Mouse (Mus musculus) lung, embryonic 16.5 days (tissue): Measurements from ENCODE around the gene Drc7. TPM values are rescaled to one million over a fixed set of nuclear protein-coding genes. Genes with fewer than 3 reads are reported as not detected.

Experiments used
- ATAC-seq: fragments of 200-750 bp; cut with Nextera tagmentation; 2 replicates; pipeline ENCODE4 v1.8.0; 2017; ENCODE audit warnings: low read depth, mild to moderate bottlenecking, moderate library complexity
- H3K27ac ChIP-seq: fragments of 300-500 bp; sonication (generic); 2 replicates; pipeline ENCODE4 v1.5.1; 2014; ENCODE audit warnings: mild to moderate bottlenecking, control low read depth, low read length
- H3K27me3 ChIP-seq: fragments of 300-500 bp; sonication (generic); 2 replicates; pipeline ENCODE4 v1.6.1; 2014; ENCODE audit warnings: low read depth, low read length, mixed read lengths; ENCODE audit not compliant: control insufficient read depth, insufficient read depth
- H3K36me3 ChIP-seq: fragments of 300-500 bp; sonication (generic); 2 replicates; pipeline ENCODE4 v1.6.1; 2014; ENCODE audit warnings: low read length; ENCODE audit not compliant: control insufficient read depth, insufficient read depth
- H3K4me1 ChIP-seq: fragments of 300-500 bp; sonication (generic); replicated peaks from 2 replicates; pipeline ENCODE4 v1.6.1; 2014; ENCODE audit warnings: low read length, mixed read lengths; ENCODE audit not compliant: control insufficient read depth, insufficient read depth
- H3K4me2 ChIP-seq: fragments of 300-500 bp; sonication (generic); 2 replicates; pipeline ENCODE4 v1.6.1; 2014; ENCODE audit warnings: low read depth, low read length, control low read depth
- H3K4me3 ChIP-seq: fragments of 300-500 bp; sonication (generic); 2 replicates; pipeline ENCODE4 v1.5.1; 2014; ENCODE audit warnings: mild to moderate bottlenecking, low read length, control low read depth
- H3K9ac ChIP-seq: fragments of 300-500 bp; sonication (generic); 2 replicates; pipeline ENCODE4 v1.6.1; 2014; ENCODE audit warnings: low read length, control low read depth
- H3K9me3 ChIP-seq: fragments of 300-500 bp; sonication (generic); 2 replicates; pipeline ENCODE4 v1.6.1; 2016; ENCODE audit warnings: low read length; ENCODE audit not compliant: control insufficient read depth
- WGBS: fragments of 180-500 bp; shearing (Covaris S2); extraction: QIAGEN DNeasy Blood & Tissue Kit; methylation state at CpG from one replicate; pipeline ENCODE4 v1.1.7; 2014; 5-methylcytosine and 5-hydroxymethylcytosine counted together
- polyA plus RNA-seq: library from polyadenylated mRNA; unstranded; fragments of >200 nt; fragmentation: Nextera tagmentation; extraction: Ambion mirVana; gene quantifications from 2 replicates; pipeline ENCODE4 v1.2.1, GENCODE M21; 2015

The Drc7 gene
- polyA plus RNA-seq, 1 experiment from 2014 or later: 1.5 TPM

DNA sequence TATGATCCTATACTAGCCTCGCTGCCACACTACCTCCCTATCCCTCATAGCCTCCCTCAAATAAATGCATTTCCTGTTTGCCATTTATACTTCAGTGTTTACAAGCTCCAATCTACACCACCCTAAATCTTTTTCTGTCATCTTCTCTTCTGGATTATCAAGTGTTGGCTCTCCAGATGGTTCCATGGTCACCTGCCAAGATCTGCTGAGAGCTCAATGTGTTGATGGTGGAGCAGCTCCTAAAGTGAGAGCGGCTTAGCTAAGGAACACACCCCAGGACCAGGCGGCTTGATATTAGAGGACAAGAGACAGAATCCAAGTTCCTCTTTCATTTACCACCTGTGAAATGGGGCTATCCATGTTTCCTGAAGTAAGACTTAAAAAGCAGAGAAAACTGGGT, 23.2 kb downstream of the Drc7 start:
- Histone ChIP-seq H3K4me1 (peaks cover 10% of the 10 kb centered on the region), H3K36me3 (no peaks in the 10 kb centered on the region), H3K4me2 (no peak overlapping the region), H3K27ac (no peak overlapping the region), H3K9me3 (no peaks in the 10 kb centered on the region), H3K9ac (no peak overlapping the region), H3K4me3 (no peak overlapping the region), H3K27me3 (no peaks in the 10 kb centered on the region)
- 75% methylated on average over 3 of the region's 3 CpGs for WGBS
- ATAC-seq: no peak

GRCm38 (mm10) chr8:95079305-95079704, 24.4 kb downstream of the Drc7 start:
- no peak overlapping the region for H3K4me2 ChIP-seq
- H3K27me3 ChIP-seq: no peaks in the 10 kb centered on the region
- H3K27ac ChIP-seq: no peak overlapping the region
- H3K4me3 ChIP-seq: no peak overlapping the region
- H3K36me3 ChIP-seq: no peaks in the 10 kb centered on the region
- no peak for ATAC-seq
- no peaks in the 10 kb centered on the region for H3K9me3 ChIP-seq
- H3K9ac ChIP-seq: no peak overlapping the region
- H3K4me1 ChIP-seq: peaks cover 10% of the 10 kb centered on the region
- WGBS: 76% methylated on average over 4 of the region's 4 CpGs

DNA sequence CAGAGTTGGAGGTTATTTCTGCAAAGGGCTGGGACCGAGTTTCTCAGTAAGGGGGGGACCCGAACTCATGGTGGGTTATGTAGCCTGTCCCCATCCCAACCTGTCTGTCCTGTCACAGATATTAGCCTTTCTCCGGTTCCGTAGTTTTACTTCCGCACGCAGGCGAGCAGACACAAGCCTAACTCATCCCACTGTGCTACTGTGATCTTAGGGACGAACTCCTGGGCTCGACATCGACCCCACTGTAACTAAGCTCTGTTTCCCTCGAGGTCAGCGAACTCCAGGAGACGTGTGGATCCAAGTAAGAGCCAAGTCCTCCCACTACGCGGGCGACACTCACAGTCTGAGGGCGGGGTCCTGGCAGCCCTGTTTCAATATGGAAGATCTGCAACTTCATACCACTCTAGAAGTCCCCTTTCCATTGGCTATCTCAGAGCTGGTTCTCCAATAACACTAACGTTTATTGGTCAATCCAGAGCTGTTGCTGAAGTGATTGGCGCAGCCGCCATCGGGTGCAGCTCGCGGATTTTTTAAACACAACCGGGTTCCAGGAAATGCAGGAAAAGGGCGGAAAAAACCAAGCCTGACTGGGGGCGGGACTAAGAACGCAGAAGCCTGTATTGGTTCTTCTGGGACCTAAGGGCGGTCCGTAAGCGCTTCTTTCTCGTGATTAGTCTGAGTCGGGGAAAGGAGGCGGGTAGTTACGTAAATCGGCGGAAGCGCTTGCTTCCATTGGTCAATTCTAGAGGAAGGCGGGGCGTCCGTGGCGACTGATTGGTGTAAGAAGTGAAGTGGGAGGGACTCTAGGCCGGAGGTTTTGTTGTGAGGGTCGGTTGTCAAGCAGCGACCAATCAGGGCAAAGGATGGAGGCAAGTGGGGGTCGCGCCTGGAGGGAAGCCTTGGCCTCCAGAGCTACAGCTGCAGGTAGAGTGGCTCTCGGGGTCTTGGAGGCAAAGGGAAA, 25.8 kb downstream of the Drc7 start, which contains the start of gene Katnb1:
Katnb1 (plus strand) TSS at position 806 of the 961 bp plus-strand sequence.
- under 1% methylated on average over 47 of the region's 47 CpGs for WGBS
- Histone ChIP-seq H3K4me2 (peak within 1 kb of the TSS; percentile 91), H3K4me1 (peaks cover 10% of the 10 kb centered on the region), H3K9me3 (no peaks in the 10 kb centered on the region), H3K9ac (peak within 1 kb of the TSS; percentile 79), H3K4me3 (peak within 1 kb of the TSS; percentile 86), H3K27ac (peak within 1 kb of the TSS; percentile 60), H3K36me3 (no peaks in the 10 kb centered on the region), H3K27me3 (no peaks in the 10 kb centered on the region)
- ATAC-seq: peak; percentile 98

GRCm38 (mm10) chr8:95081650-95082049, 26.7 kb downstream of the Drc7 start:
- 6% methylated on average over 11 of the region's 11 CpGs for WGBS

DNA sequence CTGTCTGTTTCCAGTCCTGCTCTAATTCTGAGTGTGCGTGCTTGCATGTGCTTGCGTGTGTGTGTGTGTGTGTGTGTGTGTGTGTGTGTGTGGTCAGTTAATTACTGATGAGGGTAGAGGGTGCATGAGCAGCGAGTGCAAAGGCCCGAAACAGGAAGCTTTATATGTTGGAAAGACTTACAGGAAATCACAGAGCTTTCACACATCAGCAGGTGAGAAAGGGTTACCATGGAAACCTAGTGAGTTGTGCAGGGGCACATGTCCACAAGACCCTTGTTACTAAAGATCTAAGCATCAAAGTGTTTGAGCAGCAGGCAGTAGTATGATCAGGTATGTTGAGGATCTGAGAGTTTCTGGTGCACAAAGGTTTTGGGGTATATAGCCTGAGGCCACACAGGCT, 29.4 kb downstream of the Drc7 start:
- WGBS: 76% methylated on average over 4 of the region's 4 CpGs
- no peaks in the 10 kb centered on the region for H3K27me3 ChIP-seq
- no peak for ATAC-seq
- H3K27ac ChIP-seq: no peak overlapping the region
- H3K36me3 ChIP-seq: peaks cover 11% of the 10 kb centered on the region; the same call in 1 of the 2 replicates
- H3K4me2 ChIP-seq: no peak overlapping the region
- H3K9ac ChIP-seq: no peak overlapping the region
- no peak overlapping the region for H3K4me3 ChIP-seq
- H3K9me3 ChIP-seq: no peaks in the 10 kb centered on the region
- peaks cover 10% of the 10 kb centered on the region for H3K4me1 ChIP-seq

More at GRCm38 (mm10) chr8:95081650-95082049, 26.7 kb downstream of the Drc7 start:
- no peaks in the 10 kb centered on the region for H3K9me3 ChIP-seq
- no peak for ATAC-seq
- no peak overlapping the region; the same call in 1 of the 2 replicates for H3K27ac ChIP-seq
- peak overlapping the region; percentile 91 for H3K4me2 ChIP-seq
- peak overlapping the region; percentile 79 for H3K9ac ChIP-seq
- peak overlapping the region; percentile 86 for H3K4me3 ChIP-seq
- H3K27me3 ChIP-seq: no peaks in the 10 kb centered on the region
- peaks cover 2% of the 10 kb centered on the region; the same call in 1 of the 2 replicates for H3K36me3 ChIP-seq
- H3K4me1 ChIP-seq: peaks cover 10% of the 10 kb centered on the region

DNA sequence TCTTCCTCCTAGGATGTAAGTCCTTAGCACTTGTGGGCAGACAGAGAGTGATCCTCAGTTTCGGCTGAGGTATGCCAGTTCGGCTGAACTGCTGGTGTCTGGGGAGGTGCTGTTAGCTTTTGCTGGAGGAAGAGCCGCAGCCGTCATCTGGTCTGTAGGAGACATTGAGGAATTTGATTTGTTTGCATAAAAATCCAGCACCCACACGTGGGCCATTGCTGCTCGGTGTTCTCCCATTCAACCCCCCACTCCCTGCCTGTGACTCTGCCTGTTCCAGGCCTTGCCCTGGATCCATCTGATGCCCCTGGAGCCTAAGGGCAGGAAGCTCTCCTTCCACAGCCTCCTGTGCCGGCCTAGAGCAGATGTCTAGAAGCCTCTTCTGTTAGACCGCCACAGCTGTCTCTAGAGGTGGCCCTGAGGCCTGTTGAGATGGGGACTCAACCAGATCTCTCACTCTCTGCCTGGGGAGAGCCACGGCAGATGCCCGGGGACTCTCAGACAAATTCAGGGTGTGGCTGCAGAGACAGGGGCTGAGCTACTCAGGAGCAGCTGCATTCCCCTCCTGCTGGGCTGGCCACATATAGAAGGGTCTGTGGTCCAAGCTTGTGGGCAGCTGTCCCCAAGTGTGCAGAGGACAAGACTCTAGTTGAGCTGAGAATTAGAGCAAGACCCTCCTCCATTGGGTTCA, 30.0 kb downstream of the Drc7 start:
- H3K27ac ChIP-seq: no peak overlapping the region
- no peaks in the 10 kb centered on the region for H3K9me3 ChIP-seq
- H3K9ac ChIP-seq: 0 out of 2 replicates have a peak overlapping the region, but pooled peaks have one; percentile 14
- H3K4me1 ChIP-seq: peaks cover 10% of the 10 kb centered on the region
- WGBS: 73% methylated on average over 10 of the region's 10 CpGs
- H3K4me2 ChIP-seq: no peak overlapping the region
- H3K4me3 ChIP-seq: no peak overlapping the region
- no peaks in the 10 kb centered on the region for H3K27me3 ChIP-seq
- ATAC-seq: no peak
- peaks cover 12% of the 10 kb centered on the region for H3K36me3 ChIP-seq

GRCm38 (mm10) chr8:95085432-95086141, 30.7 kb downstream of the Drc7 start:
- no peak for ATAC-seq
- no peak overlapping the region for H3K27ac ChIP-seq
- H3K9ac ChIP-seq: no peak overlapping the region
- H3K27me3 ChIP-seq: no peaks in the 10 kb centered on the region
- H3K4me3 ChIP-seq: no peak overlapping the region
- H3K4me2 ChIP-seq: no peak overlapping the region
- peaks cover 8% of the 10 kb centered on the region for H3K4me1 ChIP-seq
- 75% methylated on average over 7 of the region's 7 CpGs for WGBS
- H3K9me3 ChIP-seq: no peaks in the 10 kb centered on the region
- H3K36me3 ChIP-seq: peaks cover 17% of the 10 kb centered on the region

DNA sequence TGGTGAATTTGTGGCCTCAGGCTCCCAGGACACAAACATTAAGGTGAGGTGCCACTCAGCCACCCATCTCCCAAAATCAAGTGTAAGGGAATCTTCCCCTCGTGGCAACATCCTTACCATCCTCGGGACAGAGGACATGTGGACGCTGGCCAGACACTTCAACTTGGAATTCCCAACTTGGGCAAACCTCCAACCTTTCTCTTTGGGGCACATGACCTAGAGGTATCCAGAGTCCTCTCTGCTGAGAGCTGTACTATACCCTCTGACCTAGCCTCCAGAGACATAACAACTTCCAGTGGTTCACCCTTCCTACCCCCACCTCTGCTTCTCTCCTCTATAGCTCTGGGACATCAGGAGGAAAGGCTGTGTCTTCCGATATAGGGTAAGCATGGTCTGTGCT, 38.7 kb downstream of the Drc7 start:
- Histone ChIP-seq H3K4me2 (no peak overlapping the region), H3K9me3 (no peaks in the 10 kb centered on the region), H3K4me3 (no peak overlapping the region), H3K4me1 (no peaks in the 10 kb centered on the region), H3K27ac (no peak overlapping the region), H3K36me3 (peaks cover 19% of the 10 kb centered on the region), H3K27me3 (no peaks in the 10 kb centered on the region), H3K9ac (no peak overlapping the region)
- WGBS: 77% methylated on average over 4 of the region's 4 CpGs
- ATAC-seq: no peak
